Mouse (Mus musculus) small intestine, adult 2 months (tissue): ENCODE measurements at regions not wholly inside any gene's neighbourhood (a gene's known extent, or its start where the extent isn't known, plus 50 kb on each side); places are given as distances from the start of the nearest gene placed in this dataset.

Experiments
- CTCF ChIP-seq: fragments of 200-500 bp; IDR thresholded peaks from 2 replicates; pipeline ENCODE4 v1.5.1; 2012; ENCODE audit warnings: low read depth, mild to moderate bottlenecking, control low read depth, inconsistent platforms, low read length, moderate library complexity, mixed read lengths; ENCODE audit not compliant: insufficient replicate concordance, insufficient read length; ENCODE audit errors: extremely low read depth
- POLR2A ChIP-seq: fragments of 200-500 bp; IDR thresholded peaks from 2 replicates; pipeline ENCODE4 v1.6.1; 2012; ENCODE audit warnings: low read depth, mild to moderate bottlenecking, control low read depth, inconsistent platforms, low read length, moderate library complexity

- TF ChIP-seq CTCF (no peak), POLR2A (no peak)
Observed at GRCm38 (mm10) chr4:71539200-71539599, 218.6 kb downstream of the Gm11232 start.
